Mouse (Mus musculus) CH12.LX (cell line): ENCODE results near the gene Nudt10. TPM values are rescaled to one million over a fixed set of nuclear protein-coding genes. Genes with fewer than 3 reads are reported as not detected.
"Not testable (repeated sequence)": the region's sequence is repeated elsewhere in the genome, so short reads cannot be mapped to it uniquely, and the experiment has no call there.

ENCODE experiments used
- DNase-seq: peaks from one replicate; pipeline ENCODE4 v3.0.0-alpha.2; 2013; ENCODE audit errors: extremely low read depth
- H3K27ac ChIP-seq: 2 replicates; pipeline ENCODE4 v1.5.1; 2012; ENCODE audit warnings: low read depth, mild to moderate bottlenecking, control low read depth, moderate library complexity; ENCODE audit not compliant: insufficient read depth
- H3K27me3 ChIP-seq: replicated peaks from 2 replicates; pipeline ENCODE3; 2012; ENCODE audit warnings: inconsistent platforms
- H3K36me3 ChIP-seq, 2 experiments: replicated peaks in 1 of 2; 2 replicates each; pipeline versions ENCODE3 to v1.6.1; 2012; ENCODE audit warnings: inconsistent platforms in 1 of 2, low read length in 1 of 2, mild to moderate bottlenecking in 1 of 2, mixed read lengths in 1 of 2, moderate library complexity in 1 of 2; ENCODE audit not compliant: control insufficient read depth in 1 of 2, insufficient read depth in 1 of 2
- H3K4me1 ChIP-seq, 2 experiments: 2 replicates each; pipeline ENCODE4 v1.6.1; 2012; ENCODE audit warnings: inconsistent platforms in 1 of 2, moderate library complexity in 1 of 2; ENCODE audit not compliant: insufficient read depth in 2 of 2, control insufficient read depth in 1 of 2
- H3K4me2 ChIP-seq: 2 replicates; pipeline ENCODE4 v1.6.1; 2012; ENCODE audit warnings: low read depth, mild to moderate bottlenecking, control low read depth; ENCODE audit not compliant: poor library complexity, insufficient read depth, severe bottlenecking
- H3K4me3 ChIP-seq, 3 experiments: fragments of 150-350 bp in 1 of 3; sonication (generic) in 1 of 3; replicated peaks in 1 of 3; 2 replicates each; pipeline versions ENCODE3 to v1.5.1; 2011 to 2012; ENCODE audit warnings: low read depth in 2 of 3, low read length in 2 of 3, mild to moderate bottlenecking in 2 of 3, moderate library complexity in 2 of 3, control low read depth in 1 of 3, improper control_type of control experiment in 1 of 3, inconsistent platforms in 1 of 3, mixed read lengths in 1 of 3; ENCODE audit not compliant: poor library complexity in 1 of 3
- H3K79me2 ChIP-seq: replicated peaks from 2 replicates; pipeline ENCODE4 v1.6.1; 2012; ENCODE audit warnings: mild to moderate bottlenecking, moderate library complexity; ENCODE audit not compliant: control insufficient read depth, poor library complexity, insufficient read depth, severe bottlenecking; ENCODE audit errors: extremely low read depth
- H3K9ac ChIP-seq: 2 replicates; pipeline ENCODE4 v1.6.1; 2012; ENCODE audit warnings: low read depth, mild to moderate bottlenecking, control low read depth, moderate library complexity; ENCODE audit not compliant: insufficient read depth
- H3K9me3 ChIP-seq: replicated peaks from 2 replicates; pipeline ENCODE3; 2012; ENCODE audit warnings: low read length, inconsistent platforms, mixed read lengths
- CHD1 ChIP-seq: IDR thresholded peaks from 2 replicates; pipeline ENCODE4 v1.6.1; 2012; ENCODE audit warnings: low read depth, low read length, improper control_type of control experiment, inconsistent platforms
- ELF1 ChIP-seq: IDR thresholded peaks from 2 replicates; pipeline ENCODE4 v1.6.1; 2014; ENCODE audit warnings: low read depth, mild to moderate bottlenecking, inconsistent platforms, low read length, improper control_type of control experiment
- HCFC1 ChIP-seq: IDR thresholded peaks from 2 replicates; pipeline ENCODE4 v1.6.1; 2012; ENCODE audit warnings: low read depth, mild to moderate bottlenecking, inconsistent platforms, low read length, improper control_type of control experiment
- JUN ChIP-seq: IDR thresholded peaks from 2 replicates; pipeline ENCODE4 v1.6.1; 2011; ENCODE audit warnings: low read depth, mild to moderate bottlenecking, low read length, improper control_type of control experiment, moderate library complexity; ENCODE audit not compliant: insufficient read depth
- JUND ChIP-seq: conservative IDR thresholded peaks from 2 replicates; pipeline ENCODE4 v1.6.1; 2011; ENCODE audit warnings: low read depth, low read length, improper control_type of control experiment
- KAT2A ChIP-seq: IDR thresholded peaks from 2 replicates; pipeline ENCODE4 v1.6.1; 2012; ENCODE audit warnings: low read length, improper control_type of control experiment, inconsistent platforms; ENCODE audit not compliant: insufficient replicate concordance
- MAFK ChIP-seq: IDR thresholded peaks from 2 replicates; pipeline ENCODE4 v1.6.1; 2011; ENCODE audit warnings: low read length, improper control_type of control experiment; ENCODE audit not compliant: insufficient replicate concordance
- MXI1 ChIP-seq: IDR thresholded peaks from 2 replicates; pipeline ENCODE4 v1.6.1; 2011; ENCODE audit warnings: mild to moderate bottlenecking, low read depth, low read length, improper control_type of control experiment
- MYC ChIP-seq: IDR thresholded peaks from 2 replicates; pipeline ENCODE4 v1.6.1; 2011; ENCODE audit warnings: low read depth, mild to moderate bottlenecking, improper control_type of control experiment, low read length
- PAX5 ChIP-seq: IDR thresholded peaks from 2 replicates; pipeline ENCODE4 v1.6.1; 2012; ENCODE audit warnings: low read length, inconsistent platforms, mixed read lengths
- POLR2A ChIP-seq: IDR thresholded peaks from 2 replicates; pipeline ENCODE4 v1.6.1; 2011; ENCODE audit warnings: low read depth, mild to moderate bottlenecking, improper control_type of control experiment, low read length
- POLR2AphosphoS2 ChIP-seq: IDR thresholded peaks from 2 replicates; pipeline ENCODE4 v1.6.1; 2011; ENCODE audit warnings: low read depth, low read length, improper control_type of control experiment
- SIN3A ChIP-seq: IDR thresholded peaks from 2 replicates; pipeline ENCODE4 v1.6.1; 2012; ENCODE audit warnings: low read length, improper control_type of control experiment, inconsistent platforms
- TBP ChIP-seq: conservative IDR thresholded peaks from 2 replicates; pipeline ENCODE4 v1.6.1; 2011; ENCODE audit warnings: low read depth, low read length, improper control_type of control experiment
- TCF12 ChIP-seq: IDR thresholded peaks from 2 replicates; pipeline ENCODE4 v1.6.1; 2014; ENCODE audit warnings: low read depth, mild to moderate bottlenecking, inconsistent platforms, low read length, improper control_type of control experiment
- UBTF ChIP-seq: IDR thresholded peaks from 2 replicates; pipeline ENCODE4 v1.6.1; 2012; ENCODE audit warnings: low read depth, mild to moderate bottlenecking, inconsistent platforms, low read length, improper control_type of control experiment, moderate library complexity
- USF1 ChIP-seq: IDR thresholded peaks from 2 replicates; pipeline ENCODE4 v1.6.1; 2014; ENCODE audit warnings: low read depth, mild to moderate bottlenecking, inconsistent platforms, low read length, improper control_type of control experiment
- ZKSCAN1 ChIP-seq: IDR thresholded peaks from 2 replicates; pipeline ENCODE4 v1.6.1; 2012; ENCODE audit warnings: low read depth, inconsistent platforms, low read length, improper control_type of control experiment, borderline replicate concordance
- ZNF384 ChIP-seq: IDR thresholded peaks from 2 replicates; pipeline ENCODE4 v1.6.1; 2012; ENCODE audit warnings: low read depth, low read length, improper control_type of control experiment, inconsistent platforms
- dilution Hi-C: fragments of 300-500 bp; cut with MboI; formaldehyde crosslinking; loops from 2 replicates; pipeline ENCODE4 v1.14.3; 2020; ENCODE audit warnings: low sequenced_read_pairs; ENCODE audit not compliant: extremely low pct_unique_long_range_greater_than_20kb, extremely low pct_ligation_motif_present
- in situ Hi-C: fragments of 300-500 bp; cut with MboI; formaldehyde crosslinking; loops from 3 replicates; pipeline ENCODE4 v1.14.3; 2019; ENCODE audit warnings: low sequenced_read_pairs, low pct_ligation_motif_present, low pct_unique_long_range_greater_than_20kb, mixed read lengths
- polyA plus RNA-seq: library from polyadenylated mRNA; unstranded; fragments of >175 nt; gene quantifications from 2 replicates; pipeline ENCODE4 v1.2.1, GENCODE M21; 2012; ENCODE audit warnings: low read depth; ENCODE audit not compliant: insufficient read length
- total RNA-seq, 2 experiments: library from RNA; depleted of rRNA; stranded (reverse); fragments of 300-350 nt in 1 of 2; fragments of >200 nt in 1 of 2; gene quantifications; 2 replicates each; pipeline ENCODE4 v1.2.3; 2012 to 2014

Nudt10 gene
- not detected in 2 replicates for total RNA-seq (2012; rRNA removed)
- total RNA-seq (2014; rRNA removed): not detected in 2 replicates
- not detected in 2 replicates for polyA plus RNA-seq

DNA sequence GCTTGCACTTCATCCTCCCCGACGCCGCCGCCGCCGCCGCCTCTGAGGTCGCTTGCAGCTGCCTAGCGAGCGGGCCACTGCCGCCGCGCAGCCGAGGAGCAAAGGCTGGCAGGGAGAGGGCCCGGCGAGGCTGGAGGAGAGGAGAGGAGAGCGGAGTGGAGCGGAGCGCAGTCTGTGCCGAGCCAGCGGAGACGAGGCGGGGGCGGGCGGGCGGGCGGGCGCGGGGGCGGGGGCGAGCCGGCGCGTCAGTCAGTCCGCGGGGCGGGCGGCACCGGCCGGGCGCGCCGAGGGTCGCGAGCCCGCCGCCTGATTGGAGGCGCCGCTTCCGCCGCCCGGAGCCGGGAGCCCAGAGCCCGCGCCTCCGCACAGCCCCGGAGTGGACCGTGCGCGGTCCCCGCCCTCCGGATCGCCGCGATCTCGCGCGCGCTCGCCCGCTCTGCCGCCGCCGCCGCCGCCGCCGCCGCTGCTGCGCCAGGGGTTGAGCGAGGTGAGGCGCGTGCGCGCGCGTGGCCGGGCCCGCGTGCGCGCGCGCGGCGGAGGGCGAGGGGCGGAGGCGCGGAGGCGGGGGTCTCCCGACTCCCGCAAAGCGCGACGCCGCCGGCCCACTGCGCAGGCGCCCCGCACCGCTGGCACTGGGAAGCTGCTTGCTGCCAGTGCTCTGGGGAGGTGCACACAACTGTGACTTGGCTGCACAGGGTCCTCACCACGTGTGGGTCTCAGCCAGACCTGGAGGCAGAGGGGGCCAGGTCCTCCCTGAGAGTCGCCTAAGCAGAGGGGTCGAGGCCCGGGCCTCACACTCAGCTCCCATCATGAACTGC, at the start of gene Nudt10:
Nudt10 (minus strand) TSS at position 193 of the 818 bp plus-strand sequence.
- H3K4me1 ChIP-seq, DNase-seq, H3K9ac ChIP-seq, H3K27me3 ChIP-seq, H3K9me3 ChIP-seq, H3K27ac ChIP-seq, in situ Hi-C loops, H3K79me2 ChIP-seq, dilution Hi-C loops, H3K4me2 ChIP-seq, H3K4me3 ChIP-seq, H3K36me3 ChIP-seq: not testable (repeated sequence)

DNA sequence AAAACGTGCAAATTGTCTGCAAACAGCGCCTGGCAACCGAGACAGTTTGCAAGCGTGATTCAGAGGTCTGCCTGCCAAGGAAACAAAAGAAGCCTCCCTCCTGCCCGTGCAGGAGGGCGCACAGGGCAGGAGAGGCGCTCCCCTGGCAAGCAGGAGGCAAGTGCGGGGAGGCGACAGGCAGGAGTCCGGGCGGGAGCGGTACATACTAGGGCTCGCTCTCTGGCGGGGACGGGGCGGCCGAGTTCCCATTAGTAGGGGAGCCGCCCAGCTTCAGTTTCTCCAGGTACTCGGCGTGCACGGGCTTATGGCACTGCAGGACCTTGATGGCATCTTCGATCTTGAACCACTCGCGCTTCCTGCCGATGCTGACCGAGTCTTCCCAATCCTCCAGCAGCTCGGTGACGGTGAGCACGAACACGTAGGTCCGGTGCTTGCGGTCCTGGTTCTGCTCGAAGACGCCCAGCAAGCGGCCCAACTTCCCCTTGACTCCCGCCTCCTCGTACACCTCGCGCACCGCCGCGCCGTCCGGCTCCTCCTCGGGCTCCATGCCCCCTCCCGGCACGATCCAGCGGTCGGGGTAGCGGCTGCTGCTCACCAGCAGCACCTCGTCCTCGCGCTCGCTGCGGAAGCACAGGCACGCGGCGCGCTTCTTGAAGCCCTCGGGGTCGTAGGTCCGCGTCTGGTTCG, 536 bp downstream of the Nudt10 start:
- H3K27ac ChIP-seq, H3K4me3 ChIP-seq, H3K9ac ChIP-seq, H3K9me3 ChIP-seq, in situ Hi-C loops, H3K79me2 ChIP-seq, dilution Hi-C loops, DNase-seq, H3K36me3 ChIP-seq, H3K4me2 ChIP-seq, H3K27me3 ChIP-seq, H3K4me1 ChIP-seq: not testable (repeated sequence)

- H3K9me3 ChIP-seq: no peaks in the 10 kb centered on the region
- TF ChIP-seq MAFK (no peak), SIN3A (no peak), ZKSCAN1 (no peak), UBTF (no peak), MXI1 (no peak), MYC (no peak), POLR2A (no peak), KAT2A (no peak), ZNF384 (no peak), USF1 (no peak), ELF1 (no peak), PAX5 (no peak), POLR2AphosphoS2 (no peak), JUN (no peak), TBP (no peak), JUND (no peak), TCF12 (no peak), HCFC1 (no peak), CHD1 (no peak)
- no peak for DNase-seq
- H3K4me2 ChIP-seq: no peak overlapping the region
- in situ Hi-C loops: no loop called here
- H3K9ac ChIP-seq: no peak overlapping the region
- H3K4me1 ChIP-seq: no peaks in the 10 kb centered on the region
- dilution Hi-C loops: no loop called here
- H3K27ac ChIP-seq: no peak overlapping the region
- H3K4me3 ChIP-seq: no peak overlapping the region
- H3K27me3 ChIP-seq: no peaks in the 10 kb centered on the region
- no peaks in the 10 kb centered on the region for H3K79me2 ChIP-seq
- H3K36me3 ChIP-seq: no peaks in the 10 kb centered on the region
Observed at GRCm38 (mm10) chrX:6171718-6172117, 1.1 kb downstream of the Nudt10 start.
